ENCODE assay signal across 14 mouse cellular contexts in the genomic region with DNA sequence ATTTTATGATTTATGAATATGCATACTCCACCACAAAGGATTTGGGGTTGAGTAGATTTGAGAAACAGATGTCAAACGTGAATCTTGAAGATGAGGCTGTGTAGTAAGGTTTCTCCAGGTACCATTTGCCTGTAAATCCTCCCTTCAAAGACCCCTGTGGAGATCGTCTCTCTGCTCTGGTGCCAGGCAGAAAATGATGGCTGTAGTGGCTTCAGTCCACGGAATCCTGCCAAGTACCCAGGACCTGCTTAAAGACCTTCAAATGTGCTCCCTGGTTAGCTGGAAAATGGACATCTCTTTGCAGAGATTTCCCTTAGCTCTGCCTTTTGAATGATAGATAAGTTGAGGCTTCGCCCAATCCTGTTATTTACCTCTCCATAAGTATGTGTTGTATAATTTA.
DNase-seq lines count a peak whose midpoint lies in the region.
"Had no signal": no experiment of that assay in that cellular context is flagged by ENCODE, and none has a peak within 500 bp of the region (broad histone marks: within the 10 kb centered on the region; RNA-seq: fewer than 3 reads in every experiment).

No protein-coding gene starts in this region.

- peak; percentile 75 to 78 for DNase-seq in cerebellum, postnatal 10 days
- no peak for DNase-seq in cerebellum, postnatal 36 days
- DNase-seq in cerebellum, postnatal 14 days, result peak; percentile 70 to 72
- no peak for DNase-seq in cerebellum, adult 9-11 months
- DNase-seq: adrenal gland, adult 2 months; adrenal gland, adult 8-10 months; adrenal gland, postnatal 10 days; adrenal gland, postnatal 14 days; adrenal gland, postnatal 25 days; adrenal gland, postnatal 36 days; B cell, adult 2 months; cerebellum, adult 11 months; cerebellum, adult 11-12 months; cerebellum, adult 18-20 months had no signal

Comparison
In these comparisons a context has a peak if more than half of its experiments do, and no peak if none do; other contexts are left out.
1. DNase-seq: peak in cerebellum, postnatal 10 days (2 of 2) and cerebellum, postnatal 14 days (2 of 2); none in cerebellum, postnatal 36 days (0 of 2) and cerebellum, adult 9-11 months (single experiment).